Mouse (Mus musculus): ENCODE measurements around the gene Arl4d.
"Not testable (repeated sequence)": the region's sequence is repeated elsewhere in the genome, so short reads cannot be mapped to it uniquely, and the experiment has no call there.

Arl4d gene

GRCm38 (mm10) chr11:101664825-101665635 is at the start of gene Arl4d:
Arl4d (plus strand) TSS chr11:101665541.
- peak; percentile 90 to 92 for DNase-seq

- DNase-seq: no peak
Measured at GRCm38 (mm10) chr11:101616104-101616503, 49.2 kb upstream of the Arl4d start.

DNA sequence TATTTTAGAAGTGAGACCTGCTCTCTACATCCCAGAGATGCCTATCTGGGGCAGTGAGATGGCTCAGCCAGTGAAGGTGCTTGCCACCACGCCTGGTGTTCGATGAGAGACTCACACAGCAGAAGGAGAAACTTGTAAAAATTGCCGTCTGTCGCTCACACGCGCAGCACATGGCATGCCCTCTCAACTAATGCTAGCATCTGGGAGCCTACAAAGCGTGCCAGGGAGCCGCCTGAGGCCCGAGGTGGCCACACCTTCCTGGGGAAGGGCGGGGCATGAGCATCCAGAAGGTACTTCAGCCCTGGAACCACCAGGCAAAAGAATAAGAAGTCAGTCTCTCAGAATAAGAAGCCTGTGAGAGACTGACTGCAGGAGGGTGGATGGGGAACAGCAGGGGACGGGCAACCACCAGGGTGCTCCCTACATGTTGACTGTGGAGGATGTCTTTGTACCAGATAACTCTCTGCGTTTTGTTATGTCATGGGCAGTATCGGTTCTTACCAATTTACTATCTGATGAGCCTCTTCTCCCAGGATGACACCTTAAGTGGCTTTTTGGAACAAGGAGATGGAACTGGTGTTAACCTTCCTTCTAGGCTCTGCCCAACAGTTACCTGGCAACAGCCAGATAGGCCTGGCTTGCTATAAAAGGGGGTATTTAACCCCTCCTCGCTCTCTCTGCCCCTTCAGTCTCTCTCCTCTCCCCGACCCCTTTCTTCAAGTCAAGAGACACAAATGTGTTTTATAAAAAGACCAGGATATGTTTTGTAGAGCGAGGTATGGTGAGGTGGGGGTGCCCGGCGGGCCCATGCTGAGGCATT is 48.2 kb upstream of the Arl4d start:
- DNase-seq: no peak

- DNase-seq: peak in 1 of 2 experiments; percentile 22
Measured at GRCm38 (mm10) chr11:101617849-101618248, 47.5 kb upstream of the Arl4d start.

- DNase-seq: no peak
Measured at GRCm38 (mm10) chr11:101618596-101618995, 46.7 kb upstream of the Arl4d start.

DNA sequence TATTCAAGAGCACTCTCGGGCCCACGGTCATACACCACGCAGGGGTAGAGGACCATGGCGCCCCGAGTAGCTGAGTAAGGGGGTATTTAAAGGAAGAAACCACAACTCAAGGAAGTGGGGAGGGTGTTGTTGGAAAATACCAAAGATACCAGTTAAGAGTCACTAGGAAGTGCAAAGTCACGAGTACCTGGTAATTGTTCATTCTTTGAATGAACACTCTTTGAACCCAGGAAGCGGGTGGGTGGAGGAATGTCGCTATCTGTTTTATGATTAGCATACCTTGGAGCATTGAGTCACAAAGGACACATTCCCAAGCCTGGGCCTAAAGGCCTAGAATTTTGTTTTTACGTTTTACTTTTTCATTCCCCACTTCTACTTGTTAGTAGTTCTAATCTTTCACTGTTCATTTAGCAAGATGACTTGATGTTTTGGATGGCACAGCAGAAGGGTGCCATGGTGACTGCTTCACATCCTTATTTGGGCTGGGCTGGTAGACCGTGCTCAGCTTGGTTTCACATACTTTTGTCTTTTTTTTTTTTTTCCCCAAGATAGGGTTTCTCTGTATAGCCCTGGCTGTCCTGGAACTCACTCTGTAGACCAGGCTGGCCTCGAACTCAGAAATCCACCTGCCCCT is 45.2 kb upstream of the Arl4d start:
- not testable (repeated sequence) for DNase-seq

- DNase-seq: peak in 1 of 2 experiments; percentile 17
Measured at GRCm38 (mm10) chr11:101626649-101626994, 38.7 kb upstream of the Arl4d start.

GRCm38 (mm10) chr11:101626995-101627856 is 38.1 kb upstream of the Arl4d start, which contains the start of gene Rdm1:
Rdm1 (plus strand) TSS chr11:101627195.
- peak; percentile 65 to 78 for DNase-seq

DNA sequence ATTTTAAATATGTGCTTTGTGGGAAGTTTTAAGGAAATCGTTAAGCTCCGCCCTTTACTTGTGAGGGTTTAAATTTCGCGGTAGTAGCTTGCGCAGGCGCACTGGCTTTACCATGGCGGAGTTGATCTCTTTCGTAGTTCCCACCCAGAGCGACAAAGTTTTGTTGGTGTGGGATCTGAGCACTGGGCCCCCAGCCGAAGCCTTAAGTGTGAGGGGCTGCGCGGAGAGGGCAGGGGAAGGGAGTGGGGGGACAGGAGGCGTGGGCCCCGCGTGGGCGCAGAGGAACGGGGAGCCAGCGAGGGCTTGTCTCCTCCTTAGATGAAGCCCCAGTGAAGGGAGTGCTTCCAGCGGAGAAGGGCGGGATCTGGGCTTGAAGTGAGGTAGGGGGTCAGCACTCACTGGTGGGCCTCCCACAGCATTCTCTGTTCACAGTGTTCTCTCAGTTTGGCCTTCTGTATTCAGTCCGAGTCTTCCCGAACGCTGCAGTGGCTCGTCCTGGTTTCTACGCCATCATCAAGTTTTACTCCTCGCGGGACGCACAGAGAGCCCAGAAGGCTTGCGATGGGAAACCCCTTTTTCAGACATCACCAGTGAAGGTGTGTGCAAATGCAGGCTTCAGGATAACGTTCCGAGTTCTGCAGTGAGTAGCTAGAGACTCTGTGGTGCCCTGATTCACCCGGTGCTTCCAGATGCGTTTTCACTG is 37.3 kb upstream of the Arl4d start:
- peak; percentile 68 to 78 for DNase-seq

GRCm38 (mm10) chr11:101628733-101629417 is 36.5 kb upstream of the Arl4d start:
- DNase-seq: not testable (repeated sequence)

DNA sequence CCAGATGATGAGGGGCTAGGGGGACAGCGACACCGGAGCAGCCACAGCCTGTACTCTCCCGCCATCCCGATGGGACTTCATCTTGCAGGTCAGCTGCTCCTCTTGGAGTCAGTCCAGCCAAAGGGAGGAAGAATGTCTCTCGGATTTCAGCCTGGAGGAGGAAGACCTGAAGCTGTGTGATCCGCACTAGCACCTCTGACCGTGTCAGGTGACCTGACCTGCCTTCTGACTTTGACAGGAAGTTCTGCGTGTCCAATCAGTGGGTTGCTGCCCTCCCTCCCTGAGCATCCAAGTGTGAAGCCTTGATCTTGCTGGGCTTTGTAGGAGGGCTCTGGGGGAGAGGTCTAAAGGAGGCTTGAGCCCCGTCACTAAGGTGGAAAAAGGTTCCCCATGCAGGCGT is 29.7 kb upstream of the Arl4d start:
- DNase-seq: no peak

DNA sequence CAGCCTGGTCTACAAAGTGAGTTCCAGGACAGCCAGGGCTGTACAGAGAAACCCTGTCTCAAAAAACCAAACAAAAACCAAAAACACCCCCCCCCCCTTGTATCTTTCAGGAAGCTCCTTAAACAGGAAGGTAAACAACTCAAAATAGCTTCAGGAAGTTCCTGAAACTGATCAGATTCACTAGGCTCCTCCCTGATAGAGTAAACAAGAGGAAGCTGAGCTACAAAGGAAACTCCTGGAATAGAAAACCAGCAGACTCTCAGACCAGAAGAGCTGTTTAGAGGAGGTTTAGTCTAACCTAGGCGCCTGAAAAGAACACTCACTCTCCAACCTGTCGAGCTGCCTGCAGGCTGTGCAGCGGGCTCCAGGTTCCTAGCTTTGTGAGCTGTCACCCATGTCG is 25.6 kb upstream of the Arl4d start:
- no peak for DNase-seq

DNA sequence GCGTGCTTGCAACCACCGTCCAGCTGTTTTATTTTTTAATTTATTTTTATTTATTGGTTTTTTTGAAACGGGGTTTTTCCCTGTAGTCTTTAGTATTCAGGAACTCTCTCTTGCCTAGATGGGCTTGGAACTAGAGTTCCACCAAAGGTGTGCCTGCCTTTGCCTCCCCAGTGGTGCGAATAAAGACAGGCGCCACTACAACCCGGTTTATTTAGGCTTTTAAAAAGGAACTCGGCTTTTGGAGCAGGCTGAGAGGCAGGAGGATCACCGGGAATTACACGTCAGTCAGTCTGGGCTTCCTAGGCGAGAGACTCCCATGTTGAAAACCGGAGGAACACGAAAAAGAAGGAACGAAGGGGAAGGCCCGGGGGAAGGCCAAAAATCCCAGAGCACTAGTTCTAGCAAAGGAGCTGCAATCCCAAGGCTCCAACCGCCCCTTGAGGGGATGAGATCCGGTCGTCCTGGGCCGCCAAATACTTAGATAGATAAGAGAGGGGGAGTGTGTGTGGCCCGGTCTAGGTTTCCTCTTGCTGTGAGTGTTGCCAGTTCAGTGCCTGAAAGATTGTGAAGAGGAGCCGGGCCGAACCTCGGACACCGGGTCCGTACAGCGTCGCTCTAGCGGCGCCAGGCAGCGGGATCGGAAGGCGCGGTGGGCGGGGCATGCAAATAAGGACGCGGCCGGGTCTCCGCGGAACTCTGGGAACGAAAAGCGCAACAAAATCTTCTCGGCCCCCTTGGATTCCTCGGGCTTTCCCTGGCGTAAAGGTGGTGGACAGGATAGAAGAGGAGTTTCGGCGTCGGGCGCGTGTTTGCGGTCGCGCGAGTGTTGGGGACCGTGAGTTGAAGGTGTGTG is 24.3 kb upstream of the Arl4d start:
- peak; percentile 49 to 59 for DNase-seq

DNA sequence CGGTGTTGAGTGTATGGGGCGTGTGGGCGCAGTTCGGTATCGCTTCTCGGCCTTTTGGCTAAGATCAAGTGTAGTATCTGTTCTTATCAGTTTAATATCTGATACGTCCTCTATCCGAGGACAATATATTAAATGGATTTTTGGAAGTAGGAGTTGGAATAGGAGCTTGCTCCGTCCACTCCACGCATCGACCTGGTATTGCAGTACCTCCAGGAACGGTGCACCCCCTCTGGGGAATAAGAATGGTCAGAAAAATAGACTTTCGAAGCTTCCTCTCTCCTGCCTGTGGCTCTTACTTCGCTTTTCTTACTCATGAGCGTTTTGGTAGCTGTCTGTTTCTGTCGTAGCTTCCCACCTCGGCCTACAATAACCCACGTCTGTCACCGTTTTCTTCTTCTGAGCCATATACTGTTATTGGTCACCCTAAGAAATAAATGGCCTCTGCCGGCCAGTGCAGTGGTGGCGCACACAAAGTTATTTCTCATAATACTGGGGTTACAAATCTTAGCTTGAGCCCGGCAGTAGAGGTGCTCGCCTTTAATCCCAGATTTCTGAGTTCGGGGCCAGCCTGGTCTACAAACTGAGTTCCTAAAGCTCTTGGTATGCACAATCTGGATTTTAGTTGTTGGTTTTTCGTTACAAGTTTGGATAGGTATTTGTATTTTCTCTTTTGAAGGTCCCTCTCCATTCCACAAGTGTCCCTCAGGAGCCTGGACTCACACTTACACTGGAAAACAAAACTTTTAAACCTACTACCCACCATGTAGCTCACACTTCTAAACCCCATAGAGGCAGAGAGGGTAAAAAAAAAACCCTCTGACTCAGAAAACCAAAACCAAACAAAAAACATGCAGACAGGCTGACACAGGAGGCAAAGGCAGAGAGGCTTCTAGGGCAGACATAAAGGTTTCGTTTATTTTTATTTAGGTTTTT is 23.4 kb upstream of the Arl4d start:
- not testable (repeated sequence) for DNase-seq

- DNase-seq: no peak
Measured at GRCm38 (mm10) chr11:101642931-101643330, 22.4 kb upstream of the Arl4d start.

GRCm38 (mm10) chr11:101644591-101644990 is 20.8 kb upstream of the Arl4d start:
- DNase-seq: no peak

DNA sequence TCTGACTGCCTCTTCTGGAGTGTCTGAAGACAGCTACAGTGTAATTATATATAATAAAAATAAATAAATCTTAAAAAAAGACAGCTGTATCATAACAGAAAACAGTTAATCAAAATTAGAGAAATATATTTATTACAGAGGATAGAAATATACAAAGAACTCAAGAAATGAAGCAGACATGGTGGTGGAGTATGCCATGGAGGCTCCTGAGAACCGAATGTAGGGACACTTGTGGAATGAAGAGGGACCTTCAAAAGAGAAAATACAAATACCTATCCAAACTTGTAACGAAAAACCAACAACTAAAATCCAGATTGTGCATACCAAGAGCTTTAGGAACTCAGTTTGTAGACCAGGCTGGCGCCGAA is 20.3 kb upstream of the Arl4d start:
- not testable (repeated sequence) for DNase-seq

DNA sequence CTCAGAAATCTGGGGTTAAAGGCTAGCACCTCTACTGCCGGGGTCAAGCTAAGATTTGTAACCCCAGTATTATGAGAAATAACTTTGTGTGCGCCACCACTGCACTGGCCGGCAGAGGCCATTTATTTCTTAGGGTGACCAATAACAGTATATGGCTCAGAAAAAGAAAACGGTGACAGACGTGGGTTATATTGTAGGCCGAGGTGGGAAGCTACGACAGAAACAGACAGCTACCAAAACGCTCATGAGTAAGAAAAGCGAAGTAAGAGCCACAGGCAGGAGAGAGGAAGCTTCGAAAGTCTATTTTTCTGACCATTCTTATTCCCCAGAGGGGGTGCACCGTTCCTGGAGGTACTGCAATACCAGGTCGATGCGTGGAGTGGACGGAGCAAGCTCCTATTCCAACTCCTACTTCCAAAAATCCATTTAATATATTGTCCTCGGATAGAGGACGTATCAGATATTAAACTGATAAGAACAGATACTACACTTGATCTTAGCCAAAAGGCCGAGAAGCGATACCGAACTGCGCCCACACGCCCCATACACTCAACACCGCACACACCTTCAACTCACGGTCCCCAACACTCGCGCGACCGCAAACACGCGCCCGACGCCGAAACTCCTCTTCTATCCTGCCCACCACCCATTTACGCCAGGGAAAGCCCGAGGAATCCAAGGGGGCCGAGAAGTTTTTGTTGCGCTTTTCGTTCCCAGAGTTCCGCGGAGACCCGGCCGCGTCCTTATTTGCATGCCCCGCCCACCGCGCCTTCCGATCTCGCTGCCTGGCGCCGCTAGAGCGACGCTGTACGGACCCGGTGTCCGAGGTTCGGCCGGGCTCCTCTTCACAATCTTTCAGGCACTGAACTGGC is 19.7 kb upstream of the Arl4d start:
- DNase-seq: peak in 1 of 2 experiments; percentile 51
